8 mouse cellular contexts compared by ENCODE assay signal in the genomic region with DNA sequence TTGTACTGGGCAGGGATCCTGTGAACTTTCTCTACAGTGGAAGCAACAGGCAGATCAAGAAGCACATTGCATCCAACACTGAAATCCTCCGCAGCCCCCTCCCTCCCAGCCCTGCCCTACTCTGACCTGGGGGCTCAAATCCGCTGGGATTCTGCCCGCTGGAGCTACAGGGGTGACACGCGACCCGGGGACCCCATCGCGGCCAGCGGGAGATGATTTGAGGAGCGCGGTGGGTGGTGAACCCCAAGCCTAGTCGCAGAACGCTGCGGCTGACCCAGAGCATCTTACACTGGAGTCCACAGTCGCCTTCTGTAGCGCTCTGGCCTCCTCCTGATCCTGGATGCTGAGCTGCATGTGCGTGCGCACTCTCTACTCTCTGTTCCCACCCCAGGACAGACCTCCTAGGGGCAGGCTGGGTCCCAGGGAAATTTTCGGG. TPM values are rescaled to one million over a fixed set of nuclear protein-coding genes. Genes with fewer than 3 reads are reported as not detected.
DNase-seq lines count a peak whose midpoint lies in the region; ATAC-seq lines count a peak whose summit lies in the region.

A gene (minus strand): TSS at position 379 of the 436 bp plus-strand sequence.

- WGBS in hindbrain, embryonic 11.5 days = 2% methylated on average over 19 of the region's 19 CpGs

- no peaks in the 10 kb centered on the region for H3K4me1 ChIP-seq in hindbrain, embryonic 11.5 days (replicated peaks; ENCODE audit: control insufficient read depth, insufficient read depth, low read length)

- no peaks in the 10 kb centered on the region for H3K36me3 ChIP-seq in hindbrain, embryonic 11.5 days (ENCODE audit: control insufficient read depth, insufficient read depth, low read length)

- H3K9me3 ChIP-seq in hindbrain, embryonic 11.5 days (ENCODE audit: control insufficient read depth, low read length) = no peaks in the 10 kb centered on the region

- H3K4me2 ChIP-seq in hindbrain, embryonic 11.5 days (replicated peaks; ENCODE audit: low read depth, low read length) = peak within 1 kb of the TSS; percentile 34

- H3K4me3 ChIP-seq in hindbrain, embryonic 11.5 days (ENCODE audit: low read depth, low read length) = peak within 1 kb of the TSS; percentile 4; the same call in 1 of the 2 replicates

- peak; percentile 60 for ATAC-seq in hindbrain, embryonic 11.5 days (ENCODE audit: low FRiP score)
- ATAC-seq in megakaryocyte progenitor cell, adult 5-6 weeks (replicated peaks; ENCODE audit: poor library complexity) = 0 out of 2 replicates have a peak, but pooled peaks have one; percentile 26

- no peak within 1 kb of the TSS for H3K9ac ChIP-seq in hindbrain, embryonic 11.5 days (ENCODE audit: low read depth, low read length)

- no peak within 1 kb of the TSS for H3K27ac ChIP-seq in hindbrain, embryonic 11.5 days (ENCODE audit: low read depth, low read length)

- peaks cover 4% of the 10 kb centered on the region for H3K27me3 ChIP-seq in hindbrain, embryonic 11.5 days (ENCODE audit: control insufficient read depth, insufficient read depth, low read length)

- peak; percentile 1 for DNase-seq in 3134 (ENCODE audit: extremely low read depth, insufficient read length, low spot score)
- DNase-seq in ZHBTc4 (ENCODE audit: low read depth, low spot score) = peak; percentile 37
- peak; percentile 21 for DNase-seq in hindbrain, embryonic 11.5 days (ENCODE audit: low spot score)
- no peak for DNase-seq in cerebellum, adult 18-20 months
- no peak for DNase-seq in gastrocnemius, postnatal 25 days
- DNase-seq in urinary bladder, adult 18-20 months (ENCODE audit: low spot score in 2 of 2) = no peak
- no peak for DNase-seq in urinary bladder, postnatal 25 days (ENCODE audit: low spot score)

RNA-seq across cellular contexts. Expression of the gene that starts here (rescaled TPM):
- 2.1 and 4.5 TPM in 2 replicates for polyA plus RNA-seq in hindbrain, embryonic 11.5 days (2014; fragmentation: Nextera tagmentation; extraction: Ambion mirVana)
- total RNA-seq in megakaryocyte progenitor cell, adult 5-6 weeks (2015) = not detected in 2 replicates
- total RNA-seq in megakaryocyte progenitor cell, adult 5-6 weeks (2017) = not detected in 2 replicates
- total RNA-seq in gastrocnemius, postnatal 25 days (2021) = not detected

Comparison
In these comparisons a context has a peak if more than half of its experiments do, and no peak if none do; other contexts are left out.
1. Peak in ATAC-seq in megakaryocyte progenitor cell, adult 5-6 weeks; RNA of the gene not detected or under 1 TPM.
2. DNase-seq: peak in 3134 (single experiment), ZHBTc4 (single experiment) and hindbrain, embryonic 11.5 days (single experiment); none in cerebellum, adult 18-20 months (0 of 2), gastrocnemius, postnatal 25 days (single experiment), urinary bladder, adult 18-20 months (0 of 2) and urinary bladder, postnatal 25 days (single experiment).